Mouse (Mus musculus): Measurements from ENCODE around the gene Mad1l1. TPM values are rescaled to one million over a fixed set of nuclear protein-coding genes. Genes with fewer than 3 reads are reported as not detected.

The Mad1l1 gene
- polyA plus RNA-seq, 1 experiment, result 51.5 TPM

- Histone ChIP-seq H3K79me2 (ENCODE audit: control insufficient read depth, insufficient read depth) (no peaks in the 10 kb centered on the region), H3K27me3 (ENCODE audit: control insufficient read depth, insufficient read depth, insufficient read length) (no peaks in the 10 kb centered on the region), H3K79me3 (ENCODE audit: low read depth) (no peaks in the 10 kb centered on the region), H3K4me3 (ENCODE audit: insufficient read depth, poor library complexity, severe bottlenecking) (no peak overlapping the region), H3K36me3 (ENCODE audit: control insufficient read depth, insufficient read depth) (peaks cover 5% of the 10 kb centered on the region), H3ac (ENCODE audit: control insufficient read depth, insufficient read length, low read depth) (no peak overlapping the region)
- TF ChIP-seq CEBPB (IDR thresholded peaks at IDR 0.05; ENCODE audit: low read depth) (no peak), MAX (IDR thresholded peaks at IDR 0.05) (no peak), MYOG (IDR thresholded peaks at IDR 0.05; ENCODE audit: control insufficient read depth, extremely low read depth, insufficient read length) (no peak), MYOD1 (IDR thresholded peaks at IDR 0.05; ENCODE audit: control insufficient read depth, insufficient read length, low read depth) (no peak), FOSL1 (IDR thresholded peaks at IDR 0.05; ENCODE audit: insufficient read depth, low read length, poor library complexity, severe bottlenecking) (no peak), CTCF (IDR thresholded peaks at IDR 0.05; ENCODE audit: control insufficient read depth, insufficient read depth, insufficient read length) (no peak), USF1 (IDR thresholded peaks at IDR 0.05; ENCODE audit: low read depth) (no peak)
These were observed 60.0 kb downstream of the Mad1l1 start for GRCm38 (mm10) chr5:140261313-140261712.

- Histone ChIP-seq H3K79me2 (ENCODE audit: control insufficient read depth, insufficient read depth) (no peaks in the 10 kb centered on the region), H3K4me3 (ENCODE audit: insufficient read depth, poor library complexity, severe bottlenecking) (no peak overlapping the region), H3K27me3 (ENCODE audit: control insufficient read depth, insufficient read depth, insufficient read length) (no peaks in the 10 kb centered on the region), H3K36me3 (ENCODE audit: control insufficient read depth, insufficient read depth) (peaks cover 5% of the 10 kb centered on the region), H3ac (ENCODE audit: control insufficient read depth, insufficient read length, low read depth) (no peak overlapping the region), H3K79me3 (ENCODE audit: low read depth) (no peaks in the 10 kb centered on the region)
- TF ChIP-seq USF1 (IDR thresholded peaks at IDR 0.05; ENCODE audit: low read depth), result no peak
- no peak for TF ChIP-seq MYOG (IDR thresholded peaks at IDR 0.05; ENCODE audit: control insufficient read depth, extremely low read depth, insufficient read length)
- no peak for TF ChIP-seq MYOD1 (IDR thresholded peaks at IDR 0.05; ENCODE audit: control insufficient read depth, insufficient read length, low read depth)
- TF ChIP-seq CEBPB (IDR thresholded peaks at IDR 0.05; ENCODE audit: low read depth), result no peak
- TF ChIP-seq MAX (IDR thresholded peaks at IDR 0.05), result no peak
- TF ChIP-seq CTCF (IDR thresholded peaks at IDR 0.05; ENCODE audit: control insufficient read depth, insufficient read depth, insufficient read length), result no peak
- no peak for TF ChIP-seq FOSL1 (IDR thresholded peaks at IDR 0.05; ENCODE audit: insufficient read depth, low read length, poor library complexity, severe bottlenecking)
These were observed 62.7 kb downstream of the Mad1l1 start for GRCm38 (mm10) chr5:140258633-140259032.

- Histone ChIP-seq H3K27me3 (ENCODE audit: control insufficient read depth, insufficient read depth, insufficient read length) (no peaks in the 10 kb centered on the region), H3ac (ENCODE audit: control insufficient read depth, insufficient read length, low read depth) (no peak overlapping the region), H3K4me3 (ENCODE audit: insufficient read depth, poor library complexity, severe bottlenecking) (no peak overlapping the region), H3K36me3 (ENCODE audit: control insufficient read depth, insufficient read depth) (peaks cover 5% of the 10 kb centered on the region), H3K79me2 (ENCODE audit: control insufficient read depth, insufficient read depth) (no peaks in the 10 kb centered on the region), H3K79me3 (ENCODE audit: low read depth) (no peaks in the 10 kb centered on the region)
- TF ChIP-seq CEBPB (IDR thresholded peaks at IDR 0.05; ENCODE audit: low read depth) (no peak), CTCF (IDR thresholded peaks at IDR 0.05; ENCODE audit: control insufficient read depth, insufficient read depth, insufficient read length) (no peak), FOSL1 (IDR thresholded peaks at IDR 0.05; ENCODE audit: insufficient read depth, low read length, poor library complexity, severe bottlenecking) (no peak), MAX (IDR thresholded peaks at IDR 0.05) (no peak), MYOD1 (IDR thresholded peaks at IDR 0.05; ENCODE audit: control insufficient read depth, insufficient read length, low read depth) (no peak), USF1 (IDR thresholded peaks at IDR 0.05; ENCODE audit: low read depth) (no peak), MYOG (IDR thresholded peaks at IDR 0.05; ENCODE audit: control insufficient read depth, extremely low read depth, insufficient read length) (no peak)
These were observed 63.3 kb downstream of the Mad1l1 start for GRCm38 (mm10) chr5:140258035-140258434.

- TF ChIP-seq CEBPB (IDR thresholded peaks at IDR 0.05; ENCODE audit: low read depth) (no peak), USF1 (IDR thresholded peaks at IDR 0.05; ENCODE audit: low read depth) (no peak), MYOD1 (IDR thresholded peaks at IDR 0.05; ENCODE audit: control insufficient read depth, insufficient read length, low read depth) (no peak), FOSL1 (IDR thresholded peaks at IDR 0.05; ENCODE audit: insufficient read depth, low read length, poor library complexity, severe bottlenecking) (no peak), MYOG (IDR thresholded peaks at IDR 0.05; ENCODE audit: control insufficient read depth, extremely low read depth, insufficient read length) (no peak), MAX (IDR thresholded peaks at IDR 0.05) (no peak), CTCF (IDR thresholded peaks at IDR 0.05; ENCODE audit: control insufficient read depth, insufficient read depth, insufficient read length) (no peak)
- H3K36me3 ChIP-seq (ENCODE audit: control insufficient read depth, insufficient read depth), result peaks cover 5% of the 10 kb centered on the region
These were observed 63.9 kb downstream of the Mad1l1 start for GRCm38 (mm10) chr5:140257439-140257838.

GRCm38 (mm10) chr5:140256685-140257084 lies 64.7 kb downstream of the Mad1l1 start:
- Histone ChIP-seq H3K79me3 (ENCODE audit: low read depth) (no peaks in the 10 kb centered on the region), H3K79me2 (ENCODE audit: control insufficient read depth, insufficient read depth) (no peaks in the 10 kb centered on the region), H3K27me3 (ENCODE audit: control insufficient read depth, insufficient read depth, insufficient read length) (no peaks in the 10 kb centered on the region), H3ac (ENCODE audit: control insufficient read depth, insufficient read length, low read depth) (no peak overlapping the region), H3K4me3 (ENCODE audit: insufficient read depth, poor library complexity, severe bottlenecking) (no peak overlapping the region), H3K36me3 (ENCODE audit: control insufficient read depth, insufficient read depth) (peaks cover 5% of the 10 kb centered on the region)
- TF ChIP-seq CEBPB (IDR thresholded peaks at IDR 0.05; ENCODE audit: low read depth), result no peak
- TF ChIP-seq MYOG (IDR thresholded peaks at IDR 0.05; ENCODE audit: control insufficient read depth, extremely low read depth, insufficient read length), result no peak
- no peak for TF ChIP-seq USF1 (IDR thresholded peaks at IDR 0.05; ENCODE audit: low read depth)
- no peak for TF ChIP-seq FOSL1 (IDR thresholded peaks at IDR 0.05; ENCODE audit: insufficient read depth, low read length, poor library complexity, severe bottlenecking)
- TF ChIP-seq CTCF (IDR thresholded peaks at IDR 0.05; ENCODE audit: control insufficient read depth, insufficient read depth, insufficient read length), result no peak
- no peak for TF ChIP-seq MAX (IDR thresholded peaks at IDR 0.05)
- TF ChIP-seq MYOD1 (IDR thresholded peaks at IDR 0.05; ENCODE audit: control insufficient read depth, insufficient read length, low read depth), result no peak

More at GRCm38 (mm10) chr5:140257439-140257838, 63.9 kb downstream of the Mad1l1 start:
- Histone ChIP-seq H3K27me3 (ENCODE audit: control insufficient read depth, insufficient read depth, insufficient read length) (no peaks in the 10 kb centered on the region), H3K79me3 (ENCODE audit: low read depth) (no peaks in the 10 kb centered on the region), H3K79me2 (ENCODE audit: control insufficient read depth, insufficient read depth) (no peaks in the 10 kb centered on the region), H3K4me3 (ENCODE audit: insufficient read depth, poor library complexity, severe bottlenecking) (no peak overlapping the region), H3ac (ENCODE audit: control insufficient read depth, insufficient read length, low read depth) (no peak overlapping the region)

Data from C2C12 (cell line).